Mouse (Mus musculus) gastrocnemius, postnatal 10 days (tissue): ENCODE measurements around the gene Rab3il1. TPM values are rescaled to one million over a fixed set of nuclear protein-coding genes. Genes with fewer than 3 reads are reported as not detected.

Experiments used
- DNase-seq: peaks from one replicate; pipeline ENCODE4 v3.0.0; 2021; ENCODE audit warnings: mixed read lengths
- total RNA-seq, 2 experiments: library from RNA; stranded (reverse); gene quantifications; 2 replicates each; pipeline ENCODE4 v1.2.3; 2021

The Rab3il1 gene
- total RNA-seq, 2 experiments from 2014 or later: 15.0 to 18.9 TPM

- peak; percentile 75 for DNase-seq
These were observed 18.5 kb upstream of the Rab3il1 start for GRCm38 (mm10) chr19:9982852-9983542.

- no peak for DNase-seq
These were observed 17.1 kb upstream of the Rab3il1 start for GRCm38 (mm10) chr19:9984111-9985055.

GRCm38 (mm10) chr19:9985190-9985899, 16.1 kb upstream of the Rab3il1 start:
- DNase-seq: no peak

GRCm38 (mm10) chr19:9985900-9986421, 15.5 kb upstream of the Rab3il1 start:
- DNase-seq: no peak

- no peak for DNase-seq
These were observed 14.3 kb upstream of the Rab3il1 start for GRCm38 (mm10) chr19:9987192-9987591.

- no peak for DNase-seq
These were observed 13.9 kb upstream of the Rab3il1 start for GRCm38 (mm10) chr19:9987593-9987992.

GRCm38 (mm10) chr19:9989171-9989883, 12.1 kb upstream of the Rab3il1 start:
- DNase-seq: no peak

- DNase-seq: no peak
These were observed 11.6 kb upstream of the Rab3il1 start for GRCm38 (mm10) chr19:9989884-9990256.

GRCm38 (mm10) chr19:9991304-9991703, 10.2 kb upstream of the Rab3il1 start:
- peak; percentile 86 for DNase-seq

GRCm38 (mm10) chr19:9992011-9992958, 9.2 kb upstream of the Rab3il1 start:
- DNase-seq: no peak

- peak; percentile 98 for DNase-seq
These were observed 8.3 kb upstream of the Rab3il1 start for GRCm38 (mm10) chr19:9993036-9993656.

GRCm38 (mm10) chr19:9997204-9998062, 4.0 kb upstream of the Rab3il1 start:
- DNase-seq: no peak

- no peak for DNase-seq
These were observed 3.4 kb upstream of the Rab3il1 start for GRCm38 (mm10) chr19:9998063-9998416.

GRCm38 (mm10) chr19:9998736-9999486, 2.6 kb upstream of the Rab3il1 start:
- DNase-seq: no peak

- DNase-seq: no peak
These were observed 1.1 kb upstream of the Rab3il1 start for GRCm38 (mm10) chr19:10000330-10000729.

GRCm38 (mm10) chr19:10003696-10004095, 2.2 kb downstream of the Rab3il1 start:
- DNase-seq: no peak

- no peak for DNase-seq
These were observed 9.9 kb downstream of the Rab3il1 start for GRCm38 (mm10) chr19:10011408-10011807.

- peak; percentile 63 for DNase-seq
These were observed 11.4 kb downstream of the Rab3il1 start for GRCm38 (mm10) chr19:10012827-10013278.
